Mouse (Mus musculus) intestine, embryonic 14.5 days (tissue): ENCODE results near the gene Nrp2. TPM values are rescaled to one million over a fixed set of nuclear protein-coding genes. Genes with fewer than 3 reads are reported as not detected.

Experiments used
- ATAC-seq: fragments of 200-750 bp; cut with Nextera tagmentation; replicated peaks from 2 replicates; pipeline ENCODE4 v1.8.0; 2017; ENCODE audit warnings: low read depth, moderate number of reproducible peaks, moderate TSS enrichment, moderate library complexity; ENCODE audit not compliant: low FRiP score, low TSS enrichment
- DNase-seq: peaks from one replicate; pipeline ENCODE4 v3.0.0-alpha.2; 2018; ENCODE audit warnings: low spot score
- H3K27ac ChIP-seq: fragments of 300-500 bp; sonication (generic); 2 replicates; pipeline ENCODE4 v1.5.1; 2014; ENCODE audit warnings: low read depth, mild to moderate bottlenecking, control low read depth
- H3K27me3 ChIP-seq: fragments of 300-500 bp; sonication (generic); replicated peaks from 2 replicates; pipeline ENCODE4 v1.6.1; 2014; ENCODE audit warnings: low read length, control low read depth; ENCODE audit not compliant: control insufficient read depth, insufficient read depth
- H3K36me3 ChIP-seq: fragments of 300-500 bp; sonication (generic); 2 replicates; pipeline ENCODE4 v1.6.1; 2014; ENCODE audit warnings: low read length, control low read depth; ENCODE audit not compliant: control insufficient read depth, insufficient read depth
- H3K4me1 ChIP-seq: fragments of 300-500 bp; sonication (generic); replicated peaks from 2 replicates; pipeline ENCODE4 v1.6.1; 2014; ENCODE audit warnings: low read length, control low read depth, mixed read lengths; ENCODE audit not compliant: control insufficient read depth, insufficient read depth
- H3K4me2 ChIP-seq: fragments of 300-500 bp; sonication (generic); 2 replicates; pipeline ENCODE4 v1.6.1; 2014; ENCODE audit warnings: low read length
- H3K4me3 ChIP-seq: fragments of 300-500 bp; sonication (generic); 2 replicates; pipeline ENCODE4 v1.5.1; 2014; ENCODE audit warnings: low read depth, low read length, control low read depth, mixed read lengths
- H3K9ac ChIP-seq: fragments of 300-500 bp; sonication (generic); 2 replicates; pipeline ENCODE4 v1.6.1; 2014; ENCODE audit warnings: mild to moderate bottlenecking, low read length
- H3K9me3 ChIP-seq: fragments of 300-500 bp; sonication (generic); 2 replicates; pipeline ENCODE4 v1.6.1; 2016; ENCODE audit warnings: low read length, control low read depth; ENCODE audit not compliant: control insufficient read depth
- WGBS: fragments of 180-500 bp; shearing (Covaris S2); extraction: QIAGEN DNeasy Blood & Tissue Kit; methylation state at CpG from one replicate; pipeline ENCODE4 v1.1.7; 2014; 5-methylcytosine and 5-hydroxymethylcytosine counted together
- polyA plus RNA-seq: library from polyadenylated mRNA; unstranded; fragments of >200 nt; fragmentation: Nextera tagmentation; extraction: Ambion mirVana; gene quantifications from 2 replicates; pipeline ENCODE4 v1.2.1, GENCODE M21; 2014

The Nrp2 gene
- polyA plus RNA-seq, 1 experiment from 2014 or later: 43.8 TPM

GRCm38 (mm10) chr1:62701065-62701921 lies 1.8 kb upstream of the Nrp2 start:
- no peak overlapping the region for H3K9ac ChIP-seq
- DNase-seq: peak; percentile 78
- no peak overlapping the region for H3K4me3 ChIP-seq
- no peaks in the 10 kb centered on the region for H3K27me3 ChIP-seq
- 35% methylated on average over 10 of the region's 10 CpGs for WGBS
- no peak overlapping the region for H3K4me2 ChIP-seq
- no peaks in the 10 kb centered on the region for H3K36me3 ChIP-seq
- peaks cover 21% of the 10 kb centered on the region for H3K4me1 ChIP-seq
- H3K27ac ChIP-seq: no peak overlapping the region
- H3K9me3 ChIP-seq: no peaks in the 10 kb centered on the region
- 0 out of 2 replicates have a peak, but pooled peaks have one; percentile 5 for ATAC-seq

GRCm38 (mm10) chr1:62702743-62703142 lies 342 bp upstream of the Nrp2 start:
- Histone ChIP-seq H3K4me1 (peaks cover 8% of the 10 kb centered on the region; the same call in 1 of the 2 replicates), H3K27me3 (no peaks in the 10 kb centered on the region), H3K9me3 (no peaks in the 10 kb centered on the region), H3K9ac (peak overlapping the region; percentile 73), H3K4me2 (peak overlapping the region; percentile 68), H3K36me3 (no peaks in the 10 kb centered on the region), H3K4me3 (peak overlapping the region; percentile 73), H3K27ac (peak overlapping the region; percentile 89)
- under 1% methylated on average over 22 of the region's 25 CpGs for WGBS
- DNase-seq: no peak
- ATAC-seq: no peak

GRCm38 (mm10) chr1:62704117-62704888 lies 1.2 kb downstream of the Nrp2 start:
- Histone ChIP-seq H3K27ac (peak overlapping the region; percentile 89), H3K9me3 (no peaks in the 10 kb centered on the region), H3K4me2 (peak overlapping the region; percentile 68), H3K4me1 (peaks cover 16% of the 10 kb centered on the region), H3K9ac (peak overlapping the region; percentile 73), H3K36me3 (no peaks in the 10 kb centered on the region), H3K4me3 (peak overlapping the region; percentile 73), H3K27me3 (no peaks in the 10 kb centered on the region)
- ATAC-seq: no peak
- 3% methylated on average over 9 of the region's 9 CpGs for WGBS
- DNase-seq: peak; percentile 68

- H3K27me3 ChIP-seq: no peaks in the 10 kb centered on the region
- WGBS: 3% methylated on average over 16 of the region's 16 CpGs
These were observed 1.9 kb downstream of the Nrp2 start for GRCm38 (mm10) chr1:62704889-62705516.

GRCm38 (mm10) chr1:62705517-62705981 lies 2.5 kb downstream of the Nrp2 start:
- Histone ChIP-seq H3K9me3 (no peaks in the 10 kb centered on the region), H3K27ac (peak overlapping the region; percentile 89), H3K4me3 (peak overlapping the region; percentile 73), H3K4me2 (peak overlapping the region; percentile 68), H3K9ac (peak overlapping the region; percentile 73), H3K27me3 (no peaks in the 10 kb centered on the region), H3K36me3 (no peaks in the 10 kb centered on the region), H3K4me1 (peaks cover 28% of the 10 kb centered on the region)
- ATAC-seq (no peak), DNase-seq (peak; percentile 75)
- WGBS: under 1% methylated on average over 18 of the region's 18 CpGs

More at GRCm38 (mm10) chr1:62704889-62705516, 1.9 kb downstream of the Nrp2 start:
- Histone ChIP-seq H3K27ac (peak overlapping the region; percentile 89), H3K4me1 (peaks cover 23% of the 10 kb centered on the region), H3K36me3 (no peaks in the 10 kb centered on the region), H3K4me3 (peak overlapping the region; percentile 73), H3K4me2 (peak overlapping the region; percentile 68), H3K9me3 (no peaks in the 10 kb centered on the region), H3K9ac (peak overlapping the region; percentile 73)
- DNase-seq (peak; percentile 65), ATAC-seq (no peak)

GRCm38 (mm10) chr1:62706085-62707021 lies 3.3 kb downstream of the Nrp2 start:
- peak overlapping the region; percentile 73 for H3K9ac ChIP-seq

GRCm38 (mm10) chr1:62707101-62707912 lies 4.2 kb downstream of the Nrp2 start:
- Histone ChIP-seq H3K9ac (peak overlapping the region; percentile 73), H3K4me2 (peak overlapping the region; percentile 68), H3K27me3 (no peaks in the 10 kb centered on the region), H3K4me3 (peak overlapping the region; percentile 73), H3K9me3 (no peaks in the 10 kb centered on the region), H3K4me1 (peaks cover 29% of the 10 kb centered on the region), H3K27ac (peak overlapping the region; percentile 89), H3K36me3 (no peaks in the 10 kb centered on the region)
- DNase-seq: peak; percentile 82
- WGBS: 1% methylated on average over 35 of the region's 35 CpGs
- ATAC-seq: 0 out of 2 replicates have a peak, but pooled peaks have one; percentile 0

More at GRCm38 (mm10) chr1:62706085-62707021, 3.3 kb downstream of the Nrp2 start:
- peaks cover 29% of the 10 kb centered on the region for H3K4me1 ChIP-seq
- DNase-seq: peak; percentile 86
- H3K4me3 ChIP-seq: peak overlapping the region; percentile 73
- H3K27ac ChIP-seq: peak overlapping the region; percentile 89
- peak; percentile 65 for ATAC-seq
- no peaks in the 10 kb centered on the region for H3K9me3 ChIP-seq
- peak overlapping the region; percentile 68 for H3K4me2 ChIP-seq
- WGBS: under 1% methylated on average over 73 of the region's 73 CpGs
- H3K27me3 ChIP-seq: no peaks in the 10 kb centered on the region
- H3K36me3 ChIP-seq: no peaks in the 10 kb centered on the region
